Mouse (Mus musculus): Measurements from ENCODE around the gene Cspg4. TPM values are rescaled to one million over a fixed set of nuclear protein-coding genes. Genes with fewer than 3 reads are reported as not detected.
"Not testable (repeated sequence)": the region's sequence is repeated elsewhere in the genome, so short reads cannot be mapped to it uniquely, and the experiment has no call there.

Cspg4 gene
- polyA plus RNA-seq, 1 experiment from 2014 or later = 7.8 TPM

DNA sequence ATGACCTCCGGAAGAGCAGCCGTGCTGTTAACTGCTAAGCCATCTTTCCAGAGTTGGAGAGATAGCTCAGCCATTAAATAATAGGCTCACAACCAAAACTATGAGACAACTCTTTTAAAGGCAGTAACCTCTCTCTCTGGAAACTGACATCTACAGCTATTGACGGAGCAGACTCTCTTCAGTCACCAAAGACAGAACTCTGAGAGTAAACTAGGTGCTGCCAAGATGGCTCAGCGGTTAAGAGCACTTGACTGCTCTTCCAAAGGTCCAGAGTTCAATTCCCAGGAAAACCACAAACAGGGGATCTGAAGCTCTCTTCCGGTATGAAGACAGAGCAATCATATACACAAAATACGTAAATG, 72.0 kb downstream of the Cspg4 start:
- H3K4me3 ChIP-seq (ENCODE audit: low read depth, low read length) = peak overlapping the region; percentile 79
- 17% methylated on average over 6 of the region's 6 CpGs for WGBS
- ATAC-seq = peak; percentile 8; the same call in 1 of the 2 replicates
- no peaks in the 10 kb centered on the region for H3K36me3 ChIP-seq (ENCODE audit: control insufficient read depth, insufficient read depth, low read length)
- H3K4me1 ChIP-seq (ENCODE audit: control insufficient read depth, insufficient read depth, low read length) = peaks cover 19% of the 10 kb centered on the region
- no peak overlapping the region for H3K9ac ChIP-seq (ENCODE audit: low read depth, low read length)
- H3K27me3 ChIP-seq (ENCODE audit: control insufficient read depth, insufficient read depth, low read depth, low read length) = no peaks in the 10 kb centered on the region
- no peaks in the 10 kb centered on the region for H3K9me3 ChIP-seq (replicated peaks; ENCODE audit: control insufficient read depth, low read length, poor library complexity, severe bottlenecking)
- no peak overlapping the region for H3K27ac ChIP-seq (ENCODE audit: low read length)
- H3K4me2 ChIP-seq (ENCODE audit: low read length) = peak overlapping the region; percentile 57

DNA sequence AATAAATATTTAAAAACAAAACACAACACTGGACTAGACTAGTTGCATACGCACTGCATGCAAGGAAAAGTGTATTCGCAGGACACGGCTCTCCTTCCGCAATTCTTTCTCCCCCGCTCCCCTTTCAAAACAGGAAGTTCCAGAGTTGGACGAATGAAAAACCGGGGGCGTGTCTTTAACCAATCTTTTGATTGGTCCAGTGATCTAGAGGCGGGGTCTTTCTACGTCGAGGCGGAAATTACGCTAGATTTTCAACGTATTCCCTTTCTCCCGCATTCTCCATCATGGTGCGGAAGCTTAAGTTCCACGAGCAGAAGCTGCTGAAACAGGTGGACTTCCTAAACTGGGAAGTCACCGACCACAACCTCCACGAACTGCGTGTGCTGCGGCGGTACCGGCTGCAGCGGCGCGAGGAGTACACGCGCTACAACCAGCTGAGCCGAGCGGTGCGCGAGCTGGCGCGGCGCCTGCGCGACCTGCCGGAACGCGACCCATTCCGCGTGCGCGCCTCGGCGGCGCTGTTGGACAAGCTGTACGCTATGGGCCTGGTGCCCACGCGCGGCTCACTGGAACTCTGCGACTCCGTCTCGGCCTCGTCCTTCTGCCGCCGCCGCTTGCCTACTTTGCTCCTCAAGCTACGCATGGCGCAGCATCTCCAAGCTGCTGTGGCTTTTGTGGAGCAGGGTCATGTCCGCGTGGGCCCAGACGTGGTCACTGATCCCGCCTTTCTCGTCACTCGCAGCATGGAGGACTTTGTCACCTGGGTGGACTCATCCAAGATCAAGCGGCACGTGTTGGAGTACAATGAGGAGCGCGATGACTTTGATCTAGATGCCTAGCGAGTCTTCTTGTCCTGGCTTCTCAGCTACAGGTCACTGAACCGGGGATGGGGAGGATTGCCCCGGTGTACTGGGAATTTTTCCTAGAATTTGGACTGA, 72.7 kb downstream of the Cspg4 start, which contains the start of gene Imp3:
Imp3 (plus strand) TSS at position 253 of the 938 bp plus-strand sequence.
- peak within 1 kb of the TSS; percentile 79 for H3K4me3 ChIP-seq (ENCODE audit: low read depth, low read length)
- peak within 1 kb of the TSS; percentile 94 for H3K4me2 ChIP-seq (ENCODE audit: low read length)
- WGBS = under 1% methylated on average over 73 of the region's 73 CpGs
- H3K36me3 ChIP-seq (ENCODE audit: control insufficient read depth, insufficient read depth, low read length) = no peaks in the 10 kb centered on the region
- no peaks in the 10 kb centered on the region for H3K27me3 ChIP-seq (ENCODE audit: control insufficient read depth, insufficient read depth, low read depth, low read length)
- peak within 1 kb of the TSS; percentile 84 for H3K9ac ChIP-seq (ENCODE audit: low read depth, low read length)
- peak within 1 kb of the TSS; percentile 87 for H3K27ac ChIP-seq (ENCODE audit: low read length)
- peak; percentile 96 for ATAC-seq
- H3K9me3 ChIP-seq (replicated peaks; ENCODE audit: control insufficient read depth, low read length, poor library complexity, severe bottlenecking) = no peaks in the 10 kb centered on the region
- H3K4me1 ChIP-seq (ENCODE audit: control insufficient read depth, insufficient read depth, low read length) = peaks cover 19% of the 10 kb centered on the region

DNA sequence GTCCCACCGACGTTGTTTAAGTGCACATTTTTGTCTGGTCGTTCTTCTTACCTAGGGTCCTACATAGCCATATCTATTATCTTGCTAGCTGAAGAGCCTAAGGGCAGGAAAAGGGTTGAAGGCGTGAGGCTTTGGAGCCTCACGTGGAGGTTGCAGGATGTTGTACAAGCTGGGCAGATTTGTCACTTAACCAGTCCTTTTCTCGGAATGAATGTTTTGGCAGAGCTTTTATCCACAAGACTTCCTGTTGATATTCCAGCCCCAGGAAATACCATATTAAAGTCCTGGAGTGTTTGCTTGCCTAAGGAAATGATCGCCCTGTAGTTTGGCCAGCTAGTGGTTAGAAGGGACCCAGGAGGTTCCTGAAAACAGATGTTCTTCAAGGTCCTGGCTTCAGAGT, 73.5 kb downstream of the Cspg4 start:
- Histone ChIP-seq H3K4me3 (ENCODE audit: low read depth, low read length) (peak overlapping the region; percentile 79), H3K9ac (ENCODE audit: low read depth, low read length) (peak overlapping the region; percentile 84), H3K36me3 (ENCODE audit: control insufficient read depth, insufficient read depth, low read length) (no peaks in the 10 kb centered on the region), H3K27me3 (ENCODE audit: control insufficient read depth, insufficient read depth, low read depth, low read length) (no peaks in the 10 kb centered on the region), H3K4me1 (ENCODE audit: control insufficient read depth, insufficient read depth, low read length) (peaks cover 19% of the 10 kb centered on the region), H3K9me3 (replicated peaks; ENCODE audit: control insufficient read depth, low read length, poor library complexity, severe bottlenecking) (no peaks in the 10 kb centered on the region), H3K4me2 (ENCODE audit: low read length) (peak overlapping the region; percentile 94), H3K27ac (ENCODE audit: low read length) (peak overlapping the region; percentile 87; the same call in 1 of the 2 replicates)
- no peak for ATAC-seq
- 7% methylated on average over 7 of the region's 7 CpGs for WGBS

DNA sequence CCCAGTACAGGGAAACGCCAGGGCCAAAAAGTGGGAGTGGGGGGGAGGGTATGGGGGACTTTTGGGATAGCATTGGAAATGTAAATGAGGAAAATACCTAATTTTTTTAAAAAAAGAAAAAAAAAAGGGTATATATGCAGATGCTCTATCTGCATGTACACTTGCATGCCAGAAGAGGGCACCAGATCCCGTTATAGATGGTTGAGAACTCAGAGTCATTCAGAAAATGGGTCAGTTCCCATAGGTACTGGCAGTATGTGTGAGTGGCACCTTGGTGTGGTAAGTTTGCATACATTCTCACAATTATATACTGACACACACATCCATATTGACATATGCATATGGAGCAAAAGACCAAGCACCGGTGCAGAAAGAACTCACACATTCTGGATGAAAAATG, 82.6 kb downstream of the Cspg4 start:
- 29% methylated on average over 3 of the region's 3 CpGs for WGBS
- H3K4me2 ChIP-seq (ENCODE audit: low read length); H3K9me3 ChIP-seq (replicated peaks; ENCODE audit: control insufficient read depth, low read length, poor library complexity, severe bottlenecking); H3K36me3 ChIP-seq (ENCODE audit: control insufficient read depth, insufficient read depth, low read length); H3K27ac ChIP-seq (ENCODE audit: low read length); ATAC-seq; H3K9ac ChIP-seq (ENCODE audit: low read depth, low read length); H3K27me3 ChIP-seq (ENCODE audit: control insufficient read depth, insufficient read depth, low read depth, low read length); H3K4me3 ChIP-seq (ENCODE audit: low read depth, low read length): not testable (repeated sequence)
- peaks cover 11% of the 10 kb centered on the region for H3K4me1 ChIP-seq (ENCODE audit: control insufficient read depth, insufficient read depth, low read length)

DNA sequence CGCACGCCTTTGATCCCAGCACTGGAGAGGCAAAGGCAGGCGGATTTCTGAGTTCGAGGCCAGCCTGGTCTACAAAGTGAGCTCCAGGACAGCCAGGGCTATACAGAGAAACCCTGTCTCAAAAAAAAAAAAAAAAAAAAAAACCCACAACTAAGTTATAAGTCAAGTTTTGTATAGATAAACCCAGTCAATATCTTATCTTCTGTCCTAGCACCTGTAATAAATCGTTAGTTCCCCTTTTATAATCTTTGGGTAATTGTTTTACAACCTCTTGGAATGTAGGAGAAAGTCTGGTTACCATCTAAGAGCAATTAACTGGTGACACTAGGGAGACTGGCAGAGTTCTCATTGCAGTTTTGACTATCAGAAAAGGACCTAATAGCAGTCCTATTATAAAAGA, 83.9 kb downstream of the Cspg4 start:
- WGBS = 92% methylated on average over 5 of the region's 5 CpGs
- peaks cover 11% of the 10 kb centered on the region for H3K4me1 ChIP-seq (ENCODE audit: control insufficient read depth, insufficient read depth, low read length)
- H3K4me2 ChIP-seq (ENCODE audit: low read length); H3K27me3 ChIP-seq (ENCODE audit: control insufficient read depth, insufficient read depth, low read depth, low read length); H3K36me3 ChIP-seq (ENCODE audit: control insufficient read depth, insufficient read depth, low read length); ATAC-seq; H3K9ac ChIP-seq (ENCODE audit: low read depth, low read length); H3K9me3 ChIP-seq (replicated peaks; ENCODE audit: control insufficient read depth, low read length, poor library complexity, severe bottlenecking); H3K27ac ChIP-seq (ENCODE audit: low read length); H3K4me3 ChIP-seq (ENCODE audit: low read depth, low read length): not testable (repeated sequence)

Other genes starting within 250 kb of the Cspg4 start
- 71.0 and 83.0 TPM in 2 replicates for gene Lingo1, start 68.6 kb upstream of the Cspg4 start, polyA plus RNA-seq (2015; fragmentation: Nextera tagmentation; extraction: Ambion mirVana)
- not detected in 2 replicates for gene Odf3l1, start 354 bp upstream of the Cspg4 start, polyA plus RNA-seq (2015; fragmentation: Nextera tagmentation; extraction: Ambion mirVana)
- gene Snx33, start 63.3 kb downstream of the Cspg4 start, polyA plus RNA-seq (2015; fragmentation: Nextera tagmentation; extraction: Ambion mirVana) = 2.2 and 2.7 TPM in 2 replicates
- 66.9 and 72.9 TPM in 2 replicates for gene Imp3, start 72.4 kb downstream of the Cspg4 start, polyA plus RNA-seq (2015; fragmentation: Nextera tagmentation; extraction: Ambion mirVana)
- gene Snupn, start 85.8 kb downstream of the Cspg4 start, polyA plus RNA-seq (2015; fragmentation: Nextera tagmentation; extraction: Ambion mirVana) = 27.2 and 32.0 TPM in 2 replicates
- gene Ptpn9, start 129.9 kb downstream of the Cspg4 start, polyA plus RNA-seq (2015; fragmentation: Nextera tagmentation; extraction: Ambion mirVana) = 24.4 and 25.8 TPM in 2 replicates
- 21.8 and 22.1 TPM in 2 replicates for gene Sin3a, start 207.0 kb downstream of the Cspg4 start, polyA plus RNA-seq (2015; fragmentation: Nextera tagmentation; extraction: Ambion mirVana)